Mouse (Mus musculus) macrophage (primary cell): ENCODE data around the gene Smco2. TPM values are rescaled to one million over a fixed set of nuclear protein-coding genes. Genes with fewer than 3 reads are reported as not detected.

Source experiments
- H3K27ac ChIP-seq: fragments of 350-480 bp; formaldehyde crosslinking; 2 replicates; pipeline ENCODE4 v1.9.0; 2021
- H3K36me3 ChIP-seq: fragments of 350-480 bp; formaldehyde crosslinking; 2 replicates; pipeline ENCODE4 v1.9.0; 2021; ENCODE audit errors: inconsistent target
- H3K4me3 ChIP-seq: fragments of 350-480 bp; formaldehyde crosslinking; 2 replicates; pipeline ENCODE4 v1.9.0; 2021; ENCODE audit errors: inconsistent target
- H3K79me2 ChIP-seq: fragments of 350-480 bp; formaldehyde crosslinking; 2 replicates; pipeline ENCODE4 v1.9.0; 2021; ENCODE audit errors: inconsistent target
- WGBS: methylation state at CpG from one replicate; pipeline ENCODE4 v1.1.7; 2026; ENCODE audit warnings: inconsistent platforms; ENCODE audit not compliant: missing documents; 5-methylcytosine and 5-hydroxymethylcytosine counted together
- polyA plus RNA-seq: library from polyadenylated mRNA; stranded (reverse); fragments of 250-400 nt; gene quantifications from 3 replicates; pipeline ENCODE4 v1.2.4, GENCODE M21; 2018; ENCODE audit warnings: inconsistent platforms

The Smco2 gene
- polyA plus RNA-seq, 1 experiment from 2014 or later: not detected

GRCm38 (mm10) chr6:146901929-146902328 lies 52.0 kb downstream of the Smco2 start:
- 100% methylated on average over 4 of the region's 4 CpGs for WGBS
- H3K36me3 ChIP-seq: no peaks in the 10 kb centered on the region
- H3K79me2 ChIP-seq: peaks cover 56% of the 10 kb centered on the region; the same call in 1 of the 2 replicates
- no peak overlapping the region for H3K27ac ChIP-seq
- H3K4me3 ChIP-seq: no peak overlapping the region

DNA sequence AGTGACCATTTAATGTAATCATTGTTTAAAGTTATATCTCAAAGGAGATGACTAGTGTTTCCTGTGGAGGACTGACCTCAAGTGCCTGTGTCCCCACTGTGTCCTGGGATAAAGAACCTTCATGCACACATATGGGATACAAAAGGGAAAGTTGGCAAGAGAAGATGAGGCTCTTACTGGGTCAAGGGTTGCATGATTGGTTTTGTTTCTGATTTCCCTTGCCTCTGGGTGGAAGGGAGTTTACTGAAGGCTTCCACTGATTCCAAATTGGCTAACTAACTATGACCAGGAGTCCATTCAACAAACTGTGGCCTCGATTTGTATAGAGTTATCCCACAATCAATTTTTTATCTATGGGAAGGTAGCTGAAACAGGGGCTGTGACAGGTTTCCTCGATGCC lies 53.7 kb downstream of the Smco2 start:
- no peaks in the 10 kb centered on the region for H3K36me3 ChIP-seq
- H3K4me3 ChIP-seq: no peak overlapping the region
- WGBS: 87% methylated on average over 2 of the region's 2 CpGs
- no peak overlapping the region for H3K27ac ChIP-seq
- H3K79me2 ChIP-seq: peaks cover 43% of the 10 kb centered on the region; the same call in 1 of the 2 replicates

DNA sequence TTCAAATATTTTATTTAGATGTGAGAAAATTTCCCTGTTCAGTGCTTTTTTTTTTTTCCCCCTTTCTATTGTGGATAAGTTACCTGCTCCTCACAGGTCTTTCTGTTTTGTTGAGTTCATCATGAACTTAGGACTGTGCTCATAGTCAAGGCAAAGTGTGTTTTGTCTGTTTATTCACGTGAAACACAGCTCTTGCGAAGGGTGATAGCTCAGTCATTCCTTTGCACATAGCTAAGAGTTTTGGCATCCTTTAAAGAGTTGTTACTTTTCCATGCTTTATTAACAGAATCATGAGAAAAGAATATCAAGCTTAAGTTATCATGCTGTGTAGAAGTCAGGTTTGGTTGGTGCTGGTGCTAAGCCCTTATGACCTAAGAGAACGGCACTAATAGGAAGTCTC lies 54.8 kb downstream of the Smco2 start:
- H3K79me2 ChIP-seq: peaks cover 41% of the 10 kb centered on the region; the same call in 1 of the 2 replicates
- no peaks in the 10 kb centered on the region for H3K36me3 ChIP-seq
- no peak overlapping the region for H3K4me3 ChIP-seq
- H3K27ac ChIP-seq: no peak overlapping the region
- WGBS: 94% methylated on average over 3 of the region's 3 CpGs

DNA sequence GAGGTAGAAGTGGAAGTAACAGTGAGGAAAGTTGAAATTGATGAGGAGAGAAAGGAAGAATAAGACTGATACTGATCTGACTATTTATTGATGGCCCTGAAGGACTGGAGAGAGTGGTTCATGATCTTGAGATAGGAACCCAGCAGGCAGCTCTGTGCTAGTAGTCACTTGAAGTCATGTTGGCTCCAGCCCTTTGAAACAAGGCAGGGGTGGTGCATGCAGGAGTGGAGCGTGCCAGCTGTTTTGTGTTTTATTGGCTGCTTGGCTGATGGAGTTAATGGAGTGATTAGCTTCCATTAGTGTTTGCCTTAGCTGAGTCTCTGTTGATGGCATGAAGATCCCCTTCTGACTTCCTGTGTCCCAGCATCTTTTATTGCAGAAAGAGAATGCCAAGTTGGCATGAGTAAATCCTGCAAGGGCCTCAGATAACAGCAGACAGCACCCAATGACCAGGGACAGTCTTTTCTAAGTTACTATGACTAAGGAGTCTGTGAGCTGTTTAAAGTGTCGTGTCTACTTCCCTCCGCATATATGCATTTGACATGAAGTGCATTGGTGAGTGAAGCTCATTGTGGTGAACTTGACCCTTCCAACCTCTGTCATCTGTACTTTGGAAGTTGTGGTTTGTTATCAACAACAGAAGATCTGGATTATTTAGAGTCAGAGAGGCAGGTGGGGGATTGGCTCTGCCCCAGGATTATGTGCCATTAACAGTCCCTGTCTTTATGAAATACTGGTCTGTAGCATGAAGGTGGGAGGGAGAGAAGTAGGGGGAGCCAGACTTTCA lies 56.3 kb downstream of the Smco2 start:
- H3K27ac ChIP-seq: peak overlapping the region; percentile 12; the same call in 1 of the 2 replicates
- WGBS: 97% methylated on average over 3 of the region's 3 CpGs
- no peak overlapping the region for H3K4me3 ChIP-seq
- H3K79me2 ChIP-seq: peaks cover 45% of the 10 kb centered on the region; the same call in 1 of the 2 replicates
- no peaks in the 10 kb centered on the region for H3K36me3 ChIP-seq

DNA sequence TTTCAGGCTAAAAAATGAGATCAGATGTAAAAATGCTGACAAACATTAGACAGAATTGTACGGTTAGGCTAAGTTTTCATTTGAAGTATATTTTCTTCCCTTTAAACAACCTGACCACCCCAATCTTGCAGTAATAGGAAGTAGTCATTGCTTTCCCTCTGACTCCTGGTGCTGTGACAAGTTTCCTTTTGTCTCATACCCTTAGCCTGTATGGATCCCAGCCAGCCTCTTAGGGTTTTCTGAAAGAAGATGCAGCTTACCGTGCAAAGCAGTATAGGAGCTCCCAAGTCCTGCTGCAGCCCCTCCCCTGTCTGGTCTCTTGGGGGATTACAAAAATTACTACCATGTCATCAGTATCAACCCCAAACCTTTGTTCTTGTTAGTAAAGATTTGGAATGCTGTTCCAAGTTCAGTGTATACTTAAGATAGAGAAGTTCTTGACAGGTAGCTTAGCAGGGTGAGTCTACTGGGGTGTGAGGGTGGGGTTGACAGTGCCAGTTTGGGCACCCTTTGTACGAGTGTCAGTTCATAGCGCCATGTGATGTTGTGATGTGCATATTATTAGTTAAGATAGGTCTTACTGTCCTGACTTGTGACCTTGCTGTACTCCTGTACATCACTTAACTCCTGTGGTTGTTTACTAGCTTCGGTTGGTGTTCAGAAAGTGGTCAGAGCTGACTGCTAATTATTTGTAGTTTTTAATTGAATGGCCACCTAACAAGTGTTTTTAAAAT lies 57.3 kb downstream of the Smco2 start:
- H3K36me3 ChIP-seq: no peaks in the 10 kb centered on the region
- WGBS: 67% methylated on average over 5 of the region's 5 CpGs
- peaks cover 41% of the 10 kb centered on the region; the same call in 1 of the 2 replicates for H3K79me2 ChIP-seq
- peak overlapping the region; percentile 12 for H3K27ac ChIP-seq
- H3K4me3 ChIP-seq: no peak overlapping the region

- WGBS: 93% methylated on average over 1 of the region's 1 CpGs
- H3K36me3 ChIP-seq: no peaks in the 10 kb centered on the region
- H3K4me3 ChIP-seq: no peak overlapping the region
- H3K79me2 ChIP-seq: peaks cover 38% of the 10 kb centered on the region; the same call in 1 of the 2 replicates
- peak overlapping the region; percentile 74; the same call in 1 of the 2 replicates for H3K27ac ChIP-seq
These were observed 57.9 kb downstream of the Smco2 start for GRCm38 (mm10) chr6:146907795-146908190.

DNA sequence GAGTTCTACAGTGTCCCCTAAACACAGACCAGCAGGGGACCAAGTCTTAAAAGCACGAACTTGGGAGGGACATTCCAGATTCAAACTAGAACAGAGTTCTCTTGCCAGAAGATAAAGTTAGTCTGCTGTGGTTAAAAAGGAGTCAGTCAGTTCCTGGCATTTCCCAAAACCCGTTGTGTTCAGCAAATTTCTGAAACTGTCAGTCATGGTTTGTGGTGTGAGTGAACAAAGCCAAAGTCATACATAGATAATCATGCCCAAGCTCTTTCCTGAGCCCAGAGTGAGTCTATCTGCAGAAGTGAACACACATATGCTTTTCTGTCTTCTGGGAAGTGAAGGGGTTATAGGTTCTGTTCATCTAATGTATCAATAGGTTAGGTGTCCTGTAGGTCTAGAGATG lies 58.9 kb downstream of the Smco2 start:
- H3K4me3 ChIP-seq: no peak overlapping the region
- no peaks in the 10 kb centered on the region for H3K36me3 ChIP-seq
- peaks cover 28% of the 10 kb centered on the region; the same call in 1 of the 2 replicates for H3K79me2 ChIP-seq
- 28% methylated on average over 2 of the region's 2 CpGs for WGBS
- peak overlapping the region; percentile 74 for H3K27ac ChIP-seq

DNA sequence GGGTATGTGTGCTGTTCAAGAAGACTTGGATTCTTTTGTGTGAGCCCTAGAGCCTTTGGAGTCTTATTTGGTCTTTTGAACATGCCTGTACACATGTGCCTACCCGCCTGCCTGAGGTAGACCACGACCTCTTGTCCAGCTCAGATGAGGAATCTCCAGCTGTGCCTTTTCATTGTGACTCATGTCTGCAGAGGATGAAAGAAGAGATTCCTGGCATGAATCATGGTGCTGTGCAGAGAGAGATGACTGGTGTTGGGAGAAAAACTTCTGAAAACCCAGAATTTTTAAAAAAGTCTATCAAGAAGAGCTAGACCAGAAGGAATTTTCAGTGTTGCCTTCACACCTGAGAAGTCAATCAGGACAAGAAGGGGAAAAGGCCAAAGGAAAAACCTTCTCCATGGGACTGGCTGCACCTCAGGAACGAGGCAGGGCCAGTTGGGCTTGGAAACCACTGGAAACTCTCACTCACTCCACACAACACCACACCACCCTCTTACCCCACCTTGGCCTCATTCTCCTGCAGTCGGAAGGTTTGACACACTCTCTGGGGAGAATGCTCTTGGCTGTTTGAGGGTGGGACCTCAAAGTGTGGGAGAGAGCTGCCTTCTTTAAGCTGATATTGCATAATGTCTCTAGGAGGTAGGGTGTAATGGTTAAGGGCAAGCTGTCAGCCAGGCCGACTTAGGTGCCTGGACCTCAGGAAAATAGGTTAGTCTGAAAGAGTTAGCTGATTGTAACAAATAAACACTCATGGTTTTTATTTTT lies 60.0 kb downstream of the Smco2 start:
- 89% methylated on average over 5 of the region's 5 CpGs for WGBS
- no peaks in the 10 kb centered on the region for H3K36me3 ChIP-seq
- H3K4me3 ChIP-seq: no peak overlapping the region
- peak overlapping the region; percentile 74 for H3K27ac ChIP-seq
- peaks cover 33% of the 10 kb centered on the region for H3K79me2 ChIP-seq

DNA sequence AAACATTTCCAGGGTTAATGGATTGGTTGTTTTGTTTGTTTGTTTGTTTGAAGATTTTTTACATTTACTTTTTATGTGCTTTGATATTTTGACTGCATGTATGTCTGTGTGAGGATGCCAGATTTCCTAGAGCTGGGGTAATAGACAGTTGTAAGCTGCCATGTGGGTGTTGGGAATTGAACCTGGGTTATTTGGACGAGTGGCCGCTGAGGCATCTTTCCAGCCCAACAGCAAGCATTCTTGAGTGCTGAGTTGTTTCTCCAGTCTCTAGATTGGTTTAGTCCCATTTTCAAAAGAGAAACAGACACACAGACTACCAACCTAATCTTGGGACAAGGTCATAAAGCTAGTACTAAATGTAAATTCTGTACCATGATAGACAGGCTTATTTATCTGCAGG lies 60.9 kb downstream of the Smco2 start:
- no peak overlapping the region for H3K27ac ChIP-seq
- no peaks in the 10 kb centered on the region for H3K36me3 ChIP-seq
- no peak overlapping the region for H3K4me3 ChIP-seq
- H3K79me2 ChIP-seq: peaks cover 42% of the 10 kb centered on the region
- 96% methylated on average over 2 of the region's 2 CpGs for WGBS

- Histone ChIP-seq H3K27ac (peak overlapping the region; percentile 74), H3K36me3 (no peaks in the 10 kb centered on the region), H3K4me3 (no peak overlapping the region), H3K79me2 (peaks cover 51% of the 10 kb centered on the region)
- WGBS: 4% methylated on average over 3 of the region's 3 CpGs
These were observed 63.1 kb downstream of the Smco2 start for GRCm38 (mm10) chr6:146912835-146913488.

GRCm38 (mm10) chr6:146913489-146914198 lies 63.7 kb downstream of the Smco2 start:
- peak overlapping the region; percentile 74 for H3K27ac ChIP-seq
- no peaks in the 10 kb centered on the region for H3K36me3 ChIP-seq
- H3K4me3 ChIP-seq: no peak overlapping the region
- 25% methylated on average over 4 of the region's 4 CpGs for WGBS
- peaks cover 51% of the 10 kb centered on the region for H3K79me2 ChIP-seq

DNA sequence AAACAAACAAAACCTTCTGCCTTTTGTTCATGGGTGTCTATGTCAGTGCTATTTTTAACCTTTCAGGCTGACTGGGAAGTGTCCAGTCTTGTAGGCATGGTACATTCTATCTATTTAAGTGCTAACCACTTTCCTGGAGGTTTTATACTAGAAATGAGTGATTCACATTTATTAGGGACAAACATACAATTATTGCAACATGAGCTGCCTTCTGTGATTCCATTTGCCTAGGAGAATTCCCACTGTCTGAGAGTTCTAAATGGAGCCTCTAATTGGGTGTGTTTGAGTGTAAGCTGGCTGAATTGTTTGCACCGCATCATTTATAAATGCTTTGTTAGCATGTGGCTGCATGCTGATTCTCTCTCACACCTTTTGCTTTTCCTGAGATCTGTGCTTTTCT lies 65.9 kb downstream of the Smco2 start:
- no peaks in the 10 kb centered on the region for H3K36me3 ChIP-seq
- WGBS: 100% methylated on average over 1 of the region's 1 CpGs
- no peak overlapping the region for H3K4me3 ChIP-seq
- no peak overlapping the region for H3K27ac ChIP-seq
- peaks cover 36% of the 10 kb centered on the region for H3K79me2 ChIP-seq

GRCm38 (mm10) chr6:146917396-146917795 lies 67.5 kb downstream of the Smco2 start:
- Histone ChIP-seq H3K27ac (no peak overlapping the region), H3K4me3 (no peak overlapping the region)
- 85% methylated on average over 3 of the region's 3 CpGs for WGBS

More at GRCm38 (mm10) chr6:146917396-146917795, 67.5 kb downstream of the Smco2 start:
- H3K36me3 ChIP-seq: no peaks in the 10 kb centered on the region
- peaks cover 25% of the 10 kb centered on the region for H3K79me2 ChIP-seq
